Mouse (Mus musculus) liver, embryonic 11.5 days (tissue): Measurements from ENCODE around the gene Mphosph6. TPM values are rescaled to one million over a fixed set of nuclear protein-coding genes. Genes with fewer than 3 reads are reported as not detected.

Experiments
- ATAC-seq: fragments of 200-750 bp; cut with Nextera tagmentation; replicated peaks from 2 replicates; pipeline ENCODE4 v1.8.0; 2017; ENCODE audit warnings: moderate number of reproducible peaks, mild to moderate bottlenecking, moderate TSS enrichment, moderate library complexity; ENCODE audit not compliant: low FRiP score
- DNase-seq: peaks from one replicate; pipeline ENCODE4 v3.0.0-alpha.2; 2017; ENCODE audit warnings: low spot score
- H3K27ac ChIP-seq: fragments of 300-500 bp; sonication (generic); 2 replicates; pipeline ENCODE4 v1.5.1; 2014; ENCODE audit warnings: mild to moderate bottlenecking, low read depth, low read length, control low read depth
- H3K27me3 ChIP-seq: fragments of 300-500 bp; sonication (generic); replicated peaks from 2 replicates; pipeline ENCODE4 v1.6.1; 2014; ENCODE audit warnings: low read length, mixed read lengths; ENCODE audit not compliant: control insufficient read depth, insufficient read depth
- H3K36me3 ChIP-seq: fragments of 300-500 bp; sonication (generic); 2 replicates; pipeline ENCODE4 v1.6.1; 2014; ENCODE audit warnings: mild to moderate bottlenecking, low read length, moderate library complexity, mixed read lengths; ENCODE audit not compliant: control insufficient read depth, insufficient read depth
- H3K4me1 ChIP-seq: fragments of 300-500 bp; sonication (generic); replicated peaks from 2 replicates; pipeline ENCODE4 v1.6.1; 2014; ENCODE audit warnings: low read length, mixed read lengths; ENCODE audit not compliant: control insufficient read depth, insufficient read depth
- H3K4me2 ChIP-seq: fragments of 300-500 bp; sonication (generic); 2 replicates; pipeline ENCODE4 v1.6.1; 2014; ENCODE audit warnings: mild to moderate bottlenecking, control low read depth, moderate library complexity
- H3K4me3 ChIP-seq: fragments of 300-500 bp; sonication (generic); 2 replicates; pipeline ENCODE4 v1.5.1; 2014; ENCODE audit warnings: low read depth, low read length, control low read depth
- H3K9ac ChIP-seq: fragments of 300-500 bp; sonication (generic); 2 replicates; pipeline ENCODE4 v1.6.1; 2014; ENCODE audit warnings: low read depth, low read length, control low read depth
- H3K9me3 ChIP-seq: fragments of 300-500 bp; sonication (generic); 2 replicates; pipeline ENCODE4 v1.6.1; 2016; ENCODE audit warnings: low read length, inconsistent platforms, mixed read lengths; ENCODE audit not compliant: control insufficient read depth
- WGBS: fragments of 180-500 bp; shearing (Covaris S2); extraction: QIAGEN DNeasy Blood & Tissue Kit; methylation state at CpG from one replicate; pipeline ENCODE4 v1.1.7; 2014; 5-methylcytosine and 5-hydroxymethylcytosine counted together
- polyA plus RNA-seq: library from polyadenylated mRNA; unstranded; fragments of >200 nt; fragmentation: Nextera tagmentation; extraction: Ambion mirVana; gene quantifications from 2 replicates; pipeline ENCODE4 v1.2.1, GENCODE M21; 2014

Gene Mphosph6
- polyA plus RNA-seq, 1 experiment from 2014 or later: 89.8 TPM

DNA sequence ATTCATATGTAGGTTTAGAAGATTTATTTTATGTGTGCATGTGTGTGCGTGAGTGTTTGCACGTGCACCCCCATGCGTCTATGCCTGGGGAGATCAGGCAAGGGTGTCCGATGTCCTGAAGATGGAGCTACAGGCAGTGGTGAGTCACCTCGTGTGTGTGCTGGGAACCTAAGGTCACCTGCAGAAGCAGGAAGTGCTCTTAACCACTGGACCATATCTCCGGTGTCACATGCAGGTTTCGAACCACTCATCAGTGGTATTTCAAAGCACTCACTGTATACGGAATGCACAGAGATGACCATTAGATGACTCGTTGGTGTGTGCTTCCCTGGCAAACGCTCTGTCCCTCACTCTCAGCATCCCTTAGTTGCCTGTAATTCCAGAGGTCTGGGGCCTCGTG, 43.8 kb downstream of the Mphosph6 start:
- Histone ChIP-seq H3K4me2 (no peak overlapping the region), H3K27ac (no peak overlapping the region), H3K9ac (no peak overlapping the region), H3K4me3 (no peak overlapping the region), H3K27me3 (no peaks in the 10 kb centered on the region), H3K4me1 (no peaks in the 10 kb centered on the region), H3K36me3 (no peaks in the 10 kb centered on the region), H3K9me3 (no peaks in the 10 kb centered on the region)
- no peak for ATAC-seq
- no peak for DNase-seq
- 80% methylated on average over 11 of the region's 11 CpGs for WGBS

DNA sequence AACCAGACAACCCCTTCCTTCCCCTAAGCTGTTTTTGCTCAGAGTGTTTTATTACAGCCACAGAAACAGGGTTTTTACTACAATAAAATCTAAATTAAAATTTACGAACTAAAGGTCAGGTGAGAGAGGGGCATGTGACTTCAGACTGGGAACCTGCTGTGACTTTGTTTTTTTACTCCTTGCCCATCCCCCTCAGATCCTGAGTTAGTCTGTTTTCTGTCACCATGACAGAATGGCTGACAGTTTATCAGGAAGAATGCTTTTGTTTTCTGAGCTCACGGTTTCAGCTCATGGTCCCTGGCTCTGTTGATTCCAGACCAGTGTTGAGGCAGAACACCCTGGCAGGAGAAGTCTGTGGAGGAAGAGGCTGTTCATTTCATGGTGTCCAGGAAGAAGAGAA, 52.3 kb downstream of the Mphosph6 start:
- DNase-seq (no peak), ATAC-seq (no peak)
- WGBS: 44% methylated on average over 2 of the region's 2 CpGs
- Histone ChIP-seq H3K4me2 (no peak overlapping the region), H3K4me1 (no peaks in the 10 kb centered on the region), H3K4me3 (no peak overlapping the region), H3K36me3 (no peaks in the 10 kb centered on the region), H3K9ac (no peak overlapping the region), H3K27ac (no peak overlapping the region), H3K27me3 (no peaks in the 10 kb centered on the region), H3K9me3 (no peaks in the 10 kb centered on the region)

DNA sequence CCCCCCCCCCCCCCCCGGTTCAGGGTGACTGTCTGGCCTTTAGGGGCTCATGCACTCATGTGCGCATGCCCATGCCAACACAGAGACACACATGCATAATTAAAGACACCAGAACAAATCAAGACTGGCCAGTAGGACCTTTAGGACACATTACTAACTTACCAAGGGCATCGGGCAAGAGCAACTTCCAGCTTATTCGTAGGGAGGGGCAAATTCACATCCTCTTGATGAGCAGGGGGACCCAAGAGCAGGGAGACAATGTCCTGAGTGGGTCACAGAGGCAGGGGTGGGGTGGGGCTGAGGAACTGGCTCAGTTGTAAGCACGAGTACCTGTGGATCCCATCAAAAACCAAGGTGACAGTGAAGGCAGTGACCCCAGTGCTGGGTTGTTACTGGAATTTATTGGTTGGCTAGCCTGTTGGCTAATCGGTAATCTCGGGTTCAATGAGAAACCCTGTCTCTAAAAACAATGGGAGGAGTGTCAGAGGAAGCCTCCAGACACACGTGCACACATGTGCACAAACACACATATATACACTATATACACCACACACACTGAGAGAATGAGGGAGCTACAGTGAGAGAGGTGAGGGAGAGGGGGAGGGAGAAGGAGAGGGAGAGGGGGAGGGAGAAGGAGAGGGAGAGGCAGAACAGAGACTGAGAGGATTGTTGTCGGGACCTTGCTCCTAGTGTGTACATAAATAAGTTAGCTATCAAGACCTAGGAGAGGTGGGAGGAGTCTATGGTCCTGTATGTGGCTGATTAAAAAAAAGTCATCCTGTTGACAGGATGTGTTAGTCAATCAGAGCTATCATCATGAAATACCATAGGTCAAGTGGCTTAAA, 53.6 kb downstream of the Mphosph6 start:
- Histone ChIP-seq H3K4me3 (no peak overlapping the region), H3K9ac (no peak overlapping the region), H3K27me3 (no peaks in the 10 kb centered on the region), H3K4me2 (no peak overlapping the region), H3K4me1 (no peaks in the 10 kb centered on the region), H3K27ac (no peak overlapping the region), H3K9me3 (no peaks in the 10 kb centered on the region), H3K36me3 (no peaks in the 10 kb centered on the region)
- ATAC-seq: no peak; the same call in 1 of the 2 replicates
- WGBS: 67% methylated on average over 8 of the region's 9 CpGs
- no peak for DNase-seq

DNA sequence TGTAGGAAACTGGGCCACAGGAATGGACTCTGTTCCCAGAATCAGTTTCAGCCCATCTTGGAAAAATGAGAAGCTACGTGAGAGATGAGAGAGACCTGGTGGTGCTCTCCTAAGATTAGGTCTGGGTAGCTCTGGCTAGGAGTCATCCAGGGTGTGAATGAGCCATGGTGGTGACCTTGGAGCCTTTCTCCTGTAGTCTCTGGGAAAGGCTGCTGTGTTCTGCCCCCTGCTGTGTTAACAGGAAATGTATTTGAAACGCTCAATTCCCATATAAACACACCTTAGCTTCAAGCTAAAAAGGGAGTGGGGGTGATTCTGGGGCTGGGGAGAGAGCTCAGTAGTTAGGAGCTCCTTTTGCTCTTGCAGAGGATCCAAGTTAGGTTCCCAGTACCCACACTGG, 54.3 kb downstream of the Mphosph6 start:
- Histone ChIP-seq H3K9ac (no peak overlapping the region), H3K4me2 (no peak overlapping the region), H3K27ac (no peak overlapping the region), H3K4me3 (no peak overlapping the region), H3K27me3 (no peaks in the 10 kb centered on the region), H3K4me1 (no peaks in the 10 kb centered on the region), H3K9me3 (no peaks in the 10 kb centered on the region), H3K36me3 (no peaks in the 10 kb centered on the region)
- no peak for ATAC-seq
- 31% methylated on average over 2 of the region's 2 CpGs for WGBS
- DNase-seq: no peak

DNA sequence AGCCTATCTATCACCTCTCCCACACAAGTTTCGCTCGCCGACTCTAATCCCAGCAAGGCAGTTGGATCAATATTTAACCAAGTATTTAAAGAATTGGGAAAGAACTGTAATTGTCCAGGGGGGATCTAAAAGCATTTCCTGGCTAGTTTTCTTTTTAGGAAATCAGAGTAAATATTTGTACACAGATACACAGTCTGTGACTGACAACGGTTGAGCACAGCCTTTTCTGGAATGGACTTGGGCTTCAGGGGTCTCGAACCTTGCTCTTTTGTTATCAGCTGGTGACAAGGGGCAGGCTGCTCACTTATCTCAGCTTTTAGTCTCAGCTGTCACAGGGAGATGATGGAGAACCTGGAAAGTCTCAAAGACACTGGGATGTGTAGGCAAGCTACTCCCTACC, 55.1 kb downstream of the Mphosph6 start:
- Histone ChIP-seq H3K4me2 (no peak overlapping the region), H3K4me3 (no peak overlapping the region), H3K4me1 (no peaks in the 10 kb centered on the region), H3K27me3 (no peaks in the 10 kb centered on the region), H3K9me3 (no peaks in the 10 kb centered on the region), H3K27ac (no peak overlapping the region), H3K9ac (no peak overlapping the region), H3K36me3 (no peaks in the 10 kb centered on the region)
- no peak for ATAC-seq
- no peak for DNase-seq
- WGBS: 58% methylated on average over 5 of the region's 5 CpGs

DNA sequence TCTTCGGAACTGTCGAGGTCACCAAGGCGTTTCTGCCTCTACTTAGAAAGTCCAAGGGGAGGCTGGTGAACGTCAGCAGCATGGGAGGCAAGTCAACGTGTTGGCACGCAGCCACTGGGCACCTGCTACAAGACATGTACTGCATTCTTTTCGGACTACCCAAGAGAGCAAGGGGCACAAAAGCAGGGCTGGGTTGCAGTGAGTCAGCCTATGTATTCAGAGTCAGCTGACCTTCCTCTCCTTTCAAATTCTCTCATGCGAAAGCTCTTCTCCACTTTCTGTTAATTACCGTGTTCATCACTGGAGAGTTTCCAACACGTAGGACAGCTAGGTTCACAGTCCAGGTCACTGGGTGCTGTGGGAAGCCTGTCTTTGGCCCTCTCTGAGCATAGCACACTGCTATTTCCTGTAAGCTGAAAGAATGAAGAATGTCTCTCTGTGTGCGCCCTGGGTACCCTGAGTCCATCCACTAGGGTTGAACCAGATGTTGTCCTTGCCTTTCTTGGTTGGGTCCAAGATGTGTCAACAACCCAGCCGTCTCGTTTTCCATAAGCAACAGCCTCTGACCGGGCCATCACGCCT, 59.2 kb downstream of the Mphosph6 start:
- ATAC-seq (no peak), DNase-seq (no peak)
- no peak overlapping the region for H3K9ac ChIP-seq
- H3K27ac ChIP-seq: no peak overlapping the region
- H3K9me3 ChIP-seq: no peaks in the 10 kb centered on the region
- no peaks in the 10 kb centered on the region for H3K4me1 ChIP-seq
- H3K4me2 ChIP-seq: no peak overlapping the region
- H3K4me3 ChIP-seq: no peak overlapping the region
- WGBS: 81% methylated on average over 15 of the region's 15 CpGs
- H3K27me3 ChIP-seq: no peaks in the 10 kb centered on the region
- H3K36me3 ChIP-seq: no peaks in the 10 kb centered on the region

Other genes starting within 250 kb of the Mphosph6 start
- 1.0 and 1.7 TPM in 2 replicates for gene Sdr42e1, start 128.3 kb downstream of the Mphosph6 start, polyA plus RNA-seq
- gene Hsd17b2, start 100.0 kb downstream of the Mphosph6 start, polyA plus RNA-seq: 13.8 and 15.6 TPM in 2 replicates